Mouse (Mus musculus) mouse embryonic stem cell (cell line): ENCODE measurements around the gene Plcl1.

Experiments
- in situ Hi-C, 2 experiments: fragments of 300-500 bp; cut with MboI; formaldehyde crosslinking; loops; 1 replicate in 1 of 2; 3 replicates in 1 of 2; pipeline ENCODE4 v1.14.3; 2019 to 2020; ENCODE audit warnings: low sequenced_read_pairs in 2 of 2, low pct_unique_long_range_greater_than_20kb in 1 of 2, mixed read lengths in 1 of 2; ENCODE audit not compliant: unreplicated experiment in 1 of 2

Gene Plcl1

DNA sequence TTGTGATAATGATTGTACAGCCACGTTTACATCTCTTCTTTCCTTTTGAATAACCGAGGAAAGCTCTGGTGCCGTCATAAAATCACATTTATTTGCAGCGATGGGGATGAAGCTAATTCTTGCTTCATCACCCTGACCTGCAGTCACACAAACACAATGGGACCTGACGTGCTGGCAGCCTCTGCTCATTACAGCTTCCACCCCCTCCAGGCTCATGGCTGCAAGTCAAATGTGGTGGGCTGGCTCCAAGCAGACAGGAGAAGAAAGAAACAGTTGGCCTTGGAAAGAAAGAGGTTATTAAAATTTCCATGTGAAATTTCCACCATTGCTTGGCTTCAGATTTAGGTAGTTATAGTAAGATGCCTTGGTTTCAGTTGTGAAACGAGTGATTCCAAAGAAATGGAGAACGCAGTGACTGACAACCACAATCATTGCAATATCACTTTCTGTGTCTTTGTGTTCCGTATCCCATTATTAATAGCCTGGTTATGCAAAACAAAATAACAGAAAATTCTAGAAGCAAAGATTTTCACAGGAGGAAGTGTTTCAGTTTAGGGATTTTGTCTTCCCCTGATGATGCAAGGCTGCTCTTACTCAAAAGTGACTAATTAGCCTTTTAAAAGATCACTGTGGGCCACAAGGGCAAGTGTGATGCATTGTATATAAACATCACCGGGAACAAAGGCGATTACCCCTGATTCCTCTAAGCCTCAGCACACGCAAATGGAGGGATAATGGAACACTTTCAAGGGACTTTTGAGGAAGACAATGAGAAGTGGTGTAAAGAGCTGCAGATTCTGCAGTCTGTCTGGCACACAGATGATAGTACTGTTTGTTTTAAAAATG is 260.3 kb downstream of the Plcl1 start:
- in situ Hi-C loops, result no loop called here

DNA sequence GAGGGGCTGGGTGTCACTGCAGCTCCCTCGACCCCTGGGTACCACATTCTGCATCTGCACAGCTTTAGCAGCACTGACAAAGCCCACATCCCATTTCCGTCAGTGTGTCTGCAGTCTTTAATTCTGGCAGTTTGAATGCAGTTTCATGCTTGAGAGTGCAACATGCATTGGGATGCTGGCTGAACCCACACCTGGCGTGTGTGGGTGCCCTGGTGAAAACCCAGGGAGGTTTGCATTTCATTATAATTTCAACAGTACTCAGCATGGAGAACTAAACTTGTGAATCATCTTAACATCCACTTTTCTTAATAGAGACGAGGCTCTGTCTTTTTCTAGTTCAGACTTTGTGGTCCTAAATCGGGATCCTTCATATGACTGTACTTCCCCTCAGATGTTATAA is 261.1 kb downstream of the Plcl1 start:
- in situ Hi-C loops, result no loop called here

DNA sequence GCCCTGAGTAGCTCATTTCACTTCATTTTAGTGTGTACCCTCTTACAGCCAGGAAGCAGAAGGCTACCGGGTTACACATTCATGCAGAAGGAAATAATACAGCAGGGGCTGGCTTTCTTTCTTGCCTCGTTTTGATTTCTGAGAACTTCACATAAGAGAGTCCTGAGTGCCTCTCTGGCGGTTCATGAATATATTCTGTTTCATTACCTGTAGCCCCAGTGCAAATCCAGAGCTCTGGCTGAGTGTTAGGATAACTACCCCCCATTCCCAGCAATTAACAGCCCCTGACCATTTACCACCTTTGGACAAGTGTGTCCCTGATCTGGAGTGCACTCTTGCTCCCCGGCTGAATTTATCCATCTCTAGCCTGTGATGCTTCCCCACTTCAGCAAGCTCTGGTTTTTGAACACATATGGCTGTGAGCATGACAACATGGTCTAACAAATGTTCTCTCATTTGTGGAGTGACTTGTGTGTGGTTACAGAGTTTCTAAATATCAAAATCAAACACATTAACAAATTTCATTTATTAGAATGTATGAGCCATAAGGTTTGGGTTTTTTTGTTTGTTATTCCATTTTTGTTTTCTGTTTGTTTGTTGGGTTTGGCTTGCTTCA is 263.0 kb downstream of the Plcl1 start:
- in situ Hi-C loops, result no loop called here

DNA sequence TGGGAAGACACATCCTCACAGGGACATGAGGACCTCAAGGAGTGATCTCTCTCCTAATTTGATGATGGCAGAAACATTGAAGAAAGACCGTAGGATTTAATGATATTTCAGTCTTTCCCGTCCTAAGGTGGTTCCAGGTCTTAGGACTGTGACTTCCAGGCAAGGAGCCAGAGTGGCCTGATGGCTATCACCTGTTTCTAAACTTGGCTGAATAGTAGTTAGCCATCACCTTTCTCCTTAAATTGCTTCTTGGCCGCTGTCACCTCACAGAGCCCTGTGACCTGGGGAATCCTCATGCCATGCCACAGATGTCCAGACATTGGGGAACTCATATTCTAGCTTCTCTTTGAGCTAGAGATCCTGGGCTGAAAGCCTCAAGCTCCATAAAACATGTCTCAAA is 277.0 kb downstream of the Plcl1 start:
- in situ Hi-C loops, result no loop called here

DNA sequence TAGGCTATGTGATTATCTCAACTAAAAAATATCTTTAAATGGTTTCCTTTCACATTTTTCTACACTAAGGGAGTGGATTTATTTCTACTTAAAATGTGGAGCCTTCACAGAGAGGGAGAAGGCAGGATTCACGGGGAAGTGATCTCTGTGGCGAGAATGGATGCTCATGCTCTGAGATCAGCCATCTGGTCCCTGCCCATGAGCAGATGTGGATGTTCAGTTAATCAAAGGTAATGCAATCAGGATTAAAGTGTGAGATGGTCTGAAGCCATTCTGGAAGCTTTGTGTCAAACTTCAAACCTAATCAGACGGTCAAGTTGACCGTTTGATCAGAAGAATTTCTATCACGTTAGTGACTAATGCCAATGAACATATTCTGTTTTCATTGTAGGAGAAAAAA is 280.5 kb downstream of the Plcl1 start:
- in situ Hi-C loops, result no loop called here

DNA sequence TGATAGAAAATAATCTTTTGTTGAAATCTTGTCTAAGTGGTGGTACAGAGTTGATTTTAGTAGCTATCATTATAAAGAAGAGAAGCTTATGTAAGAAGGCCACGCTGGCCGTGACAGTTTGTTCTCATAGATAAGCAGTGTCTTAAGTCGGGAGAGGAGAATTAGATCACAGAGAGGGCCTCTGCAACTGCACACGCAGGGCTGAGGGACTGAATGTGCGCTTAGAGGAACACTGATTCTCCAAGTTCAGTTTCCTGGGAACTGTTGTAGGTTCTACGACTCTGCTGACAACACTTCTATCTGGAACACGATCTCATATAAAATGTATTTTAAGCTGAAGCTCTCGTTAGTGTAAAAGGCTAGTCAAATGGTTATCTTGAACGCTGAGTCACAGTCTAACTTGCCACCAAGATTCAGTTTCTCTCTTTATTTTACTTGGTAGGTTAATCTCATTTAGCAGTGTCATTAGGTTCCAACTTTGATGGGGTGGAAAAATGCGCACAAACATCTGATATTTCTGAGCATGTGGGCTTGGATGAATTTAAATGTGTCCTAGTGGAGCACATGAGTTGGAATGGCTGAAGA is 288.0 kb downstream of the Plcl1 start:
- in situ Hi-C loops, result no loop called here

DNA sequence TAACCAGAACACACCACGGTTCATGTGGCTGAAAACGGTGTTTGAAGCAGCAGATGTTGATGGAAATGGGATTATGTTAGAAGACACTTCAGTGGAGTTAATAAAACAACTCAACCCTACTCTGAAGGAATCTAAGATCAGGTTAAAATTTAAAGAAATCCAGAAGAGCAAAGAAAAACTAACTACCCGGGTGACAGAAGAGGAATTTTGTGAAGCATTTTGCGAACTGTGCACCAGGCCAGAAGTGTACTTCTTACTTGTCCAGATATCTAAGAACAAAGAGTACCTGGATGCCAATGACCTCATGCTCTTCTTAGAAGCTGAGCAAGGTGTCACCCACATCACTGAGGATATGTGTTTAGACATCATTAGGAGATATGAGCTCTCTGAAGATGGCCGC is 290.5 kb downstream of the Plcl1 start:
- in situ Hi-C loops, result no loop called here

DNA sequence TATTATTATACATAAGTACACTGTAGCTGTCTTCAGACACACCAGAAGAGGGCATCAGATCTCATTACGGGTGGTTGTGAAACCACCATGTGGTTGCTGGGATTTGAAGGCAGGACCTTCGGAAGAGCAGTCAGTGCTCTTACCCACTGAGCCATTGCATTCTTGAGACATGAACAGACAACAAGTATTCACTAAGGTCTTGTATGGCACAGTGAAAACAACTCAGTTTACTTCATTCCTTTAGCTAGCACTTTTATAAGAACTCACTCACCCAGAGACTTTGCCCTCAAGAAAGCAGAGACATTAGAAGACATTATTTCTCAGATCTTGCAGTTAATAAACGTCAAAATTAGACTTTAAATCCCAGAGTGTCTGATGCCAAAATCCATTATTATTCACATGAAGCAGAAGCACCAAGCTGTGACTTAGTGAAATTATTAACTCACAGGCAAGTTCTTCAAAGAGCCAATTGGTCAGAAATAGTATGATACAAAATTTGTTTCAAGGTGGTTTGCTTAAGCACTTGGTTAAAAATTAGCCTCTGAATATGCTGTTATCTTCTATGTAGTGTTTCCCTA is 293.8 kb downstream of the Plcl1 start:
- in situ Hi-C loops, result no loop called here

DNA sequence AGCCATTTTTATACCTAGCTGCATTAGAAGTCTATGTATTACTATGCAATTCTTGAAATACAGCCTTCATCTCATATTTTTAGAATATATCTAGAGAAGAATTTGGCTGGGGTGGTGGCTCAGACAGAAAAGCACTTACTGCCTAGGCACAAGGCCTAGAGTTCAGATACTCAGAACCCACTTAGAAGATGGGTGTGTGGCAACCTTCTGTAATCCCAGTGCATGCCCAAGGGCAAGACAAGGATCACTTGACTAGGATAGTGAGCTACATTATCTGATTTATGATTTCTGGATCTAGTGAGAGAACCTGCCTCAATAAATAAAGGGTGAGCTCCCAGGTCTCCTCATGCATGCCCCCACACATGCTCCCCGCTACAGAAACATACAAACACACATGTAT is 294.3 kb downstream of the Plcl1 start:
- in situ Hi-C loops, result no loop called here

DNA sequence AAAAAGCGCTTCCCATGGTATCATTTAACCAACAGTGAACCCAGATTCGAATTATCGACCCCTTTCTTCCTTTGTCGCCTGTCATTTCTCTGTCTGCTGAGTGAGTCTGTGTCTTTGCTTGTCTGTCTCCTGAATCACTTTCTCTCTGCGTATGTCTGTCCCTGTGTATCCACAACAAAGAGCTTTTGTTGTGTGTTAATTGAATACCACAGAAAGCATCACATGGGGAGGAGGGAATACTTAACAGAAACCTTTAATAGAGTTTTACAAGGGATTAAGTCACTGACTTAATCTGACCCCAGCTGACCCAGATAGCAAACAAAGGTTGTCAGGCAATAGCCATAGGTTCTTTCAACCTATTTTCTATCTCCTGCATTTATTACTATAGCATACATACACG is 295.0 kb downstream of the Plcl1 start:
- in situ Hi-C loops, result no loop called here

DNA sequence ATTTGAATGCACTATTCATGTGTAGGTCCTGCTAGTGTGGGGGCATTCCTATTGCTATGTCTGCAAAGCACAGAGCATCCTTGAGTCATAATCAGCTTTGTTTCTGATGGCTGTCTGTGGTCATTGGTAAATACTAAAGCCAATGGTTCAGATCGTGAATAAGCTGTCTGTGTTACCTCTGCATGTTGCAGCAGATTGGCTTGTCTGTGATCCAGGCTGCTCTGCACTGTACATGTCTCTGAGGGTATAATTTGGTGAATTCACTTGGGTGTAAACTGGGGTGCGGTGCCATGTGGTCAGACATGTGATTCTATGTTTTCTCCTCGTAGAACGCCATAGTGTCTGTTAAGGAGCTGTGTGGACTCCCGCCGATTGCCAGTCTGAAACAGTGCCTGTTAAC is 295.9 kb downstream of the Plcl1 start:
- in situ Hi-C loops, result no loop called here

DNA sequence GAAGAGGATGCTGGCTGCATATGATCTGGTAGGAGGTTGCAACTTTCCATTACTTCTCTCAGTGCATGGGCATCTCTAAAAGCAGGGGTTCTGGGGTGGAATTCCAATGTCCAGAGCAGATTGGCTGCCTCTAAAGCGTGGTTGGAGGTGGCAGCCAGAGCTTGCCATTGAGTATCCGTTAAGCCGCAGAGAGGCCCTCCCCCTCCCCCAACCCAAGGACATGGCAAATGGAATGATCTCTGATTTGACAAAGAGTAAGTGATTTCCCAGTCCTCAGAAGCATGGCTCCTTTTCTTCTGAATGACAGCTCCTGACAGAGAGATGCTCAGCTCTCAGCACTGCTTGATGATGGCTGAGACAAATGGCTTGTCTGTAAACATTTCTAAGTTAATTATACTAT is 296.4 kb downstream of the Plcl1 start:
- in situ Hi-C loops, result no loop called here

DNA sequence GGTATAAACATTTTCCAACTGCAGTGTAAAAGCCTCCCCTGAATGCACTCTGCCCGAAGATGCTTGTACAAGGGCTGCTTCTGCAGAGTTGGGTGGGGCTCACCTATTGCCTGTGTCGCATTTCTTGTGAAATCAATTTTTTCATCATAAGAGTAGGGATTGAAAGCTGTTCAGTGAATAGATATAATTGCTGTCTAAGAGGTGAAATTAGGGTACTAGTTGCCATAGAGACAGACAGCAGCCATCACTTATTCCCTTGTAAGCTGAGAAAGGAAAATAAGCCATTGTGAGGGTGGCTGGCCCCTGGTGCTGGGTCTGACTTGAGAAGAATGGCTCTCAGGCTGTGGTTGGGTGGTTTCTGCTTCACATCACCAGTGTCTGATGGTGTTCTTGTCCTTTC is 299.0 kb downstream of the Plcl1 start:
- in situ Hi-C loops, result no loop called here

DNA sequence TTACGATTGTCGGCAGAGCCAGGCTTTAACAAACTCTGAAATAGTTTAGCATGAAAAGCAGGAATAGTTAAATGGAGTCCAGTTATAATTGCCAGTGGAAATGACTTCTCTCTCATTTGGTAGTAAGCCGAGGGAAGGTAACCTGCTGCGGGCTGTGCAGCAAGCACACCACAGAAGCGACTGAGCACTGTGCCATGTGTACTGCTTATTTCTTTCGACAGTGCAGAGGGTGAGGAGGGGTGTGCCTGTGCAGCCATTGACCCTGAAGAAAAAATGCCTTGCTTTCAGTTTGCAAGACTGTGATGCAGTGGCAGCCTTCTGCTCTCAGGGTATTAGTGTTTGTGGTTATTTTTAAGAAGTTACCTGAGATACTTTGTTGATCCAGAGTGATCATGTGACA is 299.5 kb downstream of the Plcl1 start:
- in situ Hi-C loops, result no loop called here

DNA sequence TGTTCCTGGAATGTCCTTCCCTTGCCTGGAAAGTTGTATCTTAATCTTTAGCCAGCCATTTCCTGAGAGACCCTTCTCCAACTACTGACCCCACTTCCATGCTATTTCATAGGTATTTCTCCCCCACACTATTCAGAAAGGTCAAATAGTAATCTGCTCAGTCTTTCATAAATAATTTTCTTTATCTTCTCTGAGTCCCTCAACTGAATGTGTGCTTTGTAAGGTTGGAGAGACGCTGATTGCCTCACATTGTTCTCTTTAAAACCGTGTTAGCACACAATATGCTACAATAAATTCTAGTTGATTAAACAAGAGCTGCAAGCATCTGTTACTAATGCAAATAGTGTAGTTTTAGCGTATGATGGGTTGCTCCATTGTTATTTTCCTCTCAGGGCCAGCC is 300.0 kb downstream of the Plcl1 start:
- in situ Hi-C loops, result no loop called here

DNA sequence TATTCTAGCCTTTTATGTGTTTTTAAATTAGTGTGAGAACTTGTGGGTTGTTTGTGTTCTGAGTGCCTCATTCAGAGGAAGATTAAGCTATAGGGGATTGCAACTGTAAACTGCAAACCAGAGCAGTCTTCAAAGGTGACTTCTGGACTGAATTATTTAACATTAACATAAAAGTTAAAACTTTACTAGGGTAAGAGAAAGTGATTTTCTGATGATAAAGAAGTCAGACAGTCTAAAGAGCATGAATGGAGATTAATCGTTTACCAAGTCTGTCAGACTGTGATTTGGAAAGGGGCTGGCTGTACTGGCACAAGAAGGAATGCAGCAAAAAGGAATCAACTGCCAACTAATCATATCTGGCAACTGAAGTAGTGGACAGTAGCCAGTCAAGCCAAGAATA is 301.2 kb downstream of the Plcl1 start:
- in situ Hi-C loops, result no loop called here

DNA sequence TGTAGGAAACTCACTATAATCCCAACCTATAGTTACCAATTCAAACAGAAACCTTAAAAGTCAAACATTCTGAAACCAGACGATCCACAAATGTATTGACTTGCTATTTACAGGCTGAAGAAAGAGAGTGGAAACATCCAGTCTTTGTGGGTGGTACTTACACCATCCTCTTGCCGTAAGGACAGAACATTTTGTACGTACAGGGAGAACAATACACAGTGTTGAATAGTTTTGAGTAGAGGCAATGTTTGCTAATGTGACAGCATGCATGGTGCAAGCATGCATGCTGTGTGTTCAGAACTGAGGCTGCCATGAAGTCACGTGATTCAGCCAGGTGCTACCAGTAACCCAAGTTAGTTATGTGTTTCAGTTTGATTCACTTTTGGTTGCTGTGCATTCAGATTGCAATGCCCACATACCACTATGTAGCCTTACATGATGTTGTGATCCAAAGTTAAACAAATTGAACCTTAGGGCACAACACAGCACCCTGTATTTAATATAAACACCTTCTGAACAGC is 311.6 kb downstream of the Plcl1 start:
- in situ Hi-C loops, result no loop called here

DNA sequence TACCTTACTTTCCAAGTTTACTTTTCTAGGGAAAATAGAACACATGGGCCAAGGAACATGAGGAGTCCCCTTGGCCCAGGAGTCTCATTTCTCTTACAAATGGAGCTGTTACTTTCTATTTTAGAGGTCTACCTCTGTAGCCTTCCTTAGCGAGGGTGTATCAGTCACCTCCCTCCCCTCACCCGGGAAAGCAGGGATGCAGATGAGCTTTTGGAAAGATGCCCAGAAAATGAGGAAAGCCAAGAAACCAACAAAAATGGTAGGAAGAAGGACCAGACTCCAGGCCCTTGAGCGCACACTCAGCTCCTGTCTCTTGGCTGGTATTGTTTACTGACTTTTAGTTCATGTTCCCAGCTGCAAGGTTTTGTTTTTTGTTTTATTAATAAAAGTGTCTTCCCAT is 319.7 kb downstream of the Plcl1 start:
- in situ Hi-C loops, result loop anchor here in 1 of 2 experiments (25.0 kb wide), 1 partner anchor 313 kb away; the partner anchor contains the start of gene Plcl1

DNA sequence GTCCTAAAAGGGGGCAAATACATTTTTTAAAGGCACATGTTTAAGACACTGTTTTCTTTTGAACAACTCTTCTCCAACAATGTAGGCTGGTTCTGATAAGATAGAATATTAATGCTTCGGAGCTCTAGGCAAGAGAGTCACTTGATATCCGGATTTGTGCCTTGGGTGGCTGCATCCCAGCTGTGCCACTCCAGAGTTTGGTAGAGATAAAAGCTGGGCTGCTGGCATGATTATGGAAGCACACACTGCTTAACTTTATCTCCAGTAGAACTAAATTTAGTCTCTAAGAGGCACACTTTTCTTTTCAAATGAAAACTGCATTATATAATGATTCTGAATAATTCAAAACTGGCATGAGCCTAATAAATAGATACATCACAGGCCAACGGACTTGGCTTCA is 323.6 kb downstream of the Plcl1 start:
- in situ Hi-C loops, result loop anchor here in 1 of 2 experiments (25.0 kb wide), 1 partner anchor 317 kb away; the partner anchor contains the start of gene Plcl1
